Mouse (Mus musculus) intestine, postnatal 0 days (tissue): ENCODE measurements around the gene Syt15. TPM values are rescaled to one million over a fixed set of nuclear protein-coding genes. Genes with fewer than 3 reads are reported as not detected.

Experiments used
- ATAC-seq: fragments of 200-750 bp; cut with Nextera tagmentation; 2 replicates; pipeline ENCODE4 v1.8.0; 2017; ENCODE audit warnings: mild to moderate bottlenecking, moderate TSS enrichment, moderate library complexity
- H3K27ac ChIP-seq: fragments of 300-500 bp; sonication (generic); 2 replicates; pipeline ENCODE4 v1.5.1; 2014; ENCODE audit warnings: mild to moderate bottlenecking, low read depth, low read length, moderate library complexity
- H3K27me3 ChIP-seq: fragments of 300-500 bp; sonication (generic); replicated peaks from 2 replicates; pipeline ENCODE4 v1.6.1; 2014; ENCODE audit warnings: low read length, mixed read lengths; ENCODE audit not compliant: control insufficient read depth, insufficient read depth
- H3K36me3 ChIP-seq: fragments of 300-500 bp; sonication (generic); 2 replicates; pipeline ENCODE4 v1.6.1; 2014; ENCODE audit warnings: mild to moderate bottlenecking, moderate library complexity; ENCODE audit not compliant: control insufficient read depth, insufficient read depth
- H3K4me1 ChIP-seq: fragments of 300-500 bp; sonication (generic); replicated peaks from 2 replicates; pipeline ENCODE4 v1.6.1; 2014; ENCODE audit warnings: antibody characterized with exemption, low read length, mixed read lengths; ENCODE audit not compliant: control insufficient read depth, insufficient read depth
- H3K4me2 ChIP-seq: fragments of 300-500 bp; sonication (generic); replicated peaks from 2 replicates; pipeline ENCODE4 v1.6.1; 2014; ENCODE audit warnings: low read depth, mild to moderate bottlenecking, moderate library complexity
- H3K4me3 ChIP-seq: fragments of 300-500 bp; sonication (generic); 2 replicates; pipeline ENCODE4 v1.5.1; 2014; ENCODE audit warnings: low read depth, low read length
- H3K9ac ChIP-seq: fragments of 300-500 bp; sonication (generic); 2 replicates; pipeline ENCODE4 v1.6.1; 2014; ENCODE audit warnings: mild to moderate bottlenecking, low read depth, low read length
- H3K9me3 ChIP-seq: fragments of 300-500 bp; sonication (generic); 2 replicates; pipeline ENCODE4 v1.6.1; 2016; ENCODE audit warnings: mixed run types; ENCODE audit not compliant: control insufficient read depth
- CTCF ChIP-seq: sonication (generic); IDR thresholded peaks from 2 replicates; pipeline ENCODE4 v1.5.1; 2016; ENCODE audit warnings: low read depth, mild to moderate bottlenecking, control low read depth, antibody characterized with exemption, moderate library complexity
- WGBS: fragments of 180-500 bp; shearing (Covaris S2); extraction: QIAGEN DNeasy Blood & Tissue Kit; methylation state at CpG from one replicate; pipeline ENCODE4 v1.1.7; 2014; 5-methylcytosine and 5-hydroxymethylcytosine counted together
- polyA plus RNA-seq: library from polyadenylated mRNA; unstranded; fragments of >200 nt; fragmentation: Nextera tagmentation; extraction: Ambion mirVana; gene quantifications from 2 replicates; pipeline ENCODE4 v1.2.1, GENCODE M21; 2015

Gene Syt15
- polyA plus RNA-seq, 1 experiment from 2014 or later = 1.0 TPM

DNA sequence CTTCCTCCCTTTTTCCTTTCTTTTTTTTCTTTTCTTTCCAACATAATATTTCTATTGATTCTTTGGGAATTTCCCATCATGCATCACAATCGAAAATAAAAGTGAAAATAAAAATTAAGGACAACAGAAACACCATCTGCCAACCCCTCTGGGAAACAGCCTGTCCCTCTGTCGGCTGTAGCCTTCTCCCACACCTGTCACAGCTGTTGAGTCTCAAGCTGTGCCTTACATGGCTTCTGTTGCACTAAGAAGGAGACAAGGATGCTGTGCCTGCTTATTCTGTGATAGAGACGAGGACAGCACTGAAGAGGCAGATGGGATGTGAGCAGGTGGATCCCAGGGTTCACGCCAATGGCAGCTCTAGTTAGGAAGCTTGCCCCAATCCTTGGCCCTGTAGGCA lies 10.3 kb upstream of the Syt15 start:
- no peak for ATAC-seq
- Histone ChIP-seq H3K4me1 (no peaks in the 10 kb centered on the region), H3K9me3 (no peaks in the 10 kb centered on the region), H3K4me2 (no peak overlapping the region), H3K4me3 (no peak overlapping the region), H3K27me3 (no peaks in the 10 kb centered on the region), H3K27ac (no peak overlapping the region), H3K36me3 (no peaks in the 10 kb centered on the region), H3K9ac (no peak overlapping the region)
- WGBS = 59% methylated on average over 4 of the region's 4 CpGs
- no peak for TF ChIP-seq CTCF

GRCm38 (mm10) chr14:34209942-34210341 lies 9.5 kb upstream of the Syt15 start:
- 79% methylated on average over 4 of the region's 4 CpGs for WGBS

DNA sequence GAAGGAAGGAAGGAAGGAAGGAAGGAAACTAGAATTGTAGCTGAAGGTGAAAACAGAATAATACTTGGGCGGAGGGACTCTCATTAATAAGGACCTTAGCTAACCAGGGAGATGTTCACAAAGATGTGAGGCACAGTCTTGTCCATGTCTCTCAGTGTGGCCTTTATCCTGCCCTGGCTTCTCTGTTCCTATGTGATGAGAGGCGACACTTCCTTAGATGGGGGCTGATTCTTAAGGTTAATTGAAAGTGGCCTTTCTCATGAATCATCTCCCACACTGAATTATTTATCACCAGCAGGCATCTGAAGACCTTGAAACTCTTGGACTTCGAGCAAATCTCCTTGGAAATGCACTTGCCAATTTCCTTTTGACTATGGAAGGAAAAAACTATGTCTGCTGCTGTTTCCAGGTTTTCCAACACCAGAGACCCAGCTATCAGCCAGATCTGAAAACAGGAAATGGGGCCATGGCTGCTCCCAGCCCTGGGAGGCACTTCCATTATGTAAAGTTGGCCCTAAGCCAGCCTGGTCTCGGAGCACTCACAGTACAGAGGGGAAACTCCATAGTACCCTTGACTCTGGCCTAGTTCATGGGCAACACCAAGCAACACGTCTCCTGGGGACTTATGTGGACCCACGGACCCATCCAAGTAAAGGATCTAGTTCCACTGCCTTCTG lies 3.8 kb upstream of the Syt15 start:
- H3K4me3 ChIP-seq = no peak overlapping the region
- H3K9ac ChIP-seq = no peak overlapping the region
- no peaks in the 10 kb centered on the region for H3K9me3 ChIP-seq
- H3K4me2 ChIP-seq = no peak overlapping the region
- no peaks in the 10 kb centered on the region for H3K36me3 ChIP-seq
- no peaks in the 10 kb centered on the region for H3K4me1 ChIP-seq
- H3K27me3 ChIP-seq = peaks cover 20% of the 10 kb centered on the region; the same call in 1 of the 2 replicates
- 57% methylated on average over 6 of the region's 6 CpGs for WGBS
- no peak overlapping the region for H3K27ac ChIP-seq
- 0 out of 2 replicates have a peak, but pooled peaks have one; percentile 38 for ATAC-seq
- TF ChIP-seq CTCF = no peak

More at GRCm38 (mm10) chr14:34209942-34210341, 9.5 kb upstream of the Syt15 start:
- no peak overlapping the region for H3K9ac ChIP-seq
- no peaks in the 10 kb centered on the region for H3K36me3 ChIP-seq
- H3K4me2 ChIP-seq = no peak overlapping the region
- TF ChIP-seq CTCF = no peak
- H3K27ac ChIP-seq = no peak overlapping the region
- ATAC-seq = peak; percentile 36; the same call in 1 of the 2 replicates
- H3K27me3 ChIP-seq = no peaks in the 10 kb centered on the region
- H3K4me1 ChIP-seq = no peaks in the 10 kb centered on the region
- no peaks in the 10 kb centered on the region for H3K9me3 ChIP-seq
- H3K4me3 ChIP-seq = no peak overlapping the region

DNA sequence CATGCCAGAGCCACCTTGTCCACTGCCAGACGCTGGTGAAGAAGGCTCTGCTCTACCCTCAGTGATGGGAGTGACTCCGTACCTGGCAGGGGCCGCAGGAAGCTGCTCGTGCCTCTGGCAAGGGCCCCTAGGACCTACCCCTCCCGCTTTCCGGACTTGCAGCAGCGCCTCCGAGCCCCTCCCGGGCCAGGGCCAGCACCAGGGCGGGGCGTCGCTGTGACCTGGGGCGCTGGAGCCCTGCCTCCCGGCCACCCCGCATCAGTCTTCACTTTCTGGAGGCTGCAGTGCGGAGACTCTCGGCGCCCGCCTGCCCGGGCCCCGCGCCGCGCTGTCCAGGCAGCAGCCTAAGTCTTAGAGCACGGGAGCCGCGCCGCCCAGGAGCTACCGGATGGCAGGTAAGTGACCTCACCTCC lies 397 bp downstream of the Syt15 start:
- TF ChIP-seq CTCF = no peak
- H3K9me3 ChIP-seq = no peaks in the 10 kb centered on the region
- H3K4me2 ChIP-seq = peak overlapping the region; percentile 57
- no peaks in the 10 kb centered on the region for H3K4me1 ChIP-seq
- peaks cover 24% of the 10 kb centered on the region; the same call in 1 of the 2 replicates for H3K27me3 ChIP-seq
- H3K4me3 ChIP-seq = peak overlapping the region; percentile 25; the same call in 1 of the 2 replicates
- no peak overlapping the region for H3K27ac ChIP-seq
- 2% methylated on average over 29 of the region's 29 CpGs for WGBS
- peak; percentile 41; the same call in 1 of the 2 replicates for ATAC-seq
- H3K36me3 ChIP-seq = no peaks in the 10 kb centered on the region
- H3K9ac ChIP-seq = no peak overlapping the region

GRCm38 (mm10) chr14:34220426-34220825 lies 1.0 kb downstream of the Syt15 start:
- 70% methylated on average over 5 of the region's 5 CpGs for WGBS
- Histone ChIP-seq H3K9me3 (no peaks in the 10 kb centered on the region), H3K27me3 (peaks cover 24% of the 10 kb centered on the region; the same call in 1 of the 2 replicates), H3K4me3 (no peak overlapping the region), H3K27ac (no peak overlapping the region), H3K4me2 (peak overlapping the region; percentile 57; the same call in 1 of the 2 replicates), H3K4me1 (no peaks in the 10 kb centered on the region), H3K36me3 (no peaks in the 10 kb centered on the region), H3K9ac (no peak overlapping the region)
- no peak for ATAC-seq
- no peak for TF ChIP-seq CTCF

- Histone ChIP-seq H3K27ac (no peak overlapping the region), H3K9ac (no peak overlapping the region), H3K9me3 (no peaks in the 10 kb centered on the region), H3K36me3 (no peaks in the 10 kb centered on the region), H3K4me3 (no peak overlapping the region), H3K4me1 (no peaks in the 10 kb centered on the region), H3K27me3 (peaks cover 24% of the 10 kb centered on the region; the same call in 1 of the 2 replicates), H3K4me2 (no peak overlapping the region)
- no peak for ATAC-seq
- TF ChIP-seq CTCF = no peak
- 64% methylated on average over 5 of the region's 5 CpGs for WGBS
Measured at GRCm38 (mm10) chr14:34221416-34222077, 2.2 kb downstream of the Syt15 start.
